Mouse (Mus musculus) midbrain, postnatal 0 days (tissue): Measurements from ENCODE around the gene Itga9. TPM values are rescaled to one million over a fixed set of nuclear protein-coding genes. Genes with fewer than 3 reads are reported as not detected.

Source experiments
- ATAC-seq: fragments of 200-750 bp; cut with Nextera tagmentation; 2 replicates; pipeline ENCODE4 v1.8.0; 2017; ENCODE audit warnings: moderate number of reproducible peaks, mild to moderate bottlenecking, moderate TSS enrichment, moderate library complexity; ENCODE audit not compliant: low FRiP score
- DNase-seq: peaks from one replicate; pipeline ENCODE4 v3.0.0-alpha.2; 2015; ENCODE audit warnings: low spot score
- H3K27ac ChIP-seq: fragments of 300-500 bp; sonication (generic); 2 replicates; pipeline ENCODE4 v1.5.1; 2014; ENCODE audit warnings: low read depth, mild to moderate bottlenecking, low read length, mixed read lengths
- H3K27me3 ChIP-seq: fragments of 300-500 bp; sonication (generic); 2 replicates; pipeline ENCODE4 v1.6.1; 2014; ENCODE audit warnings: low read length, control low read depth, mixed read lengths; ENCODE audit not compliant: insufficient read depth
- H3K36me3 ChIP-seq: fragments of 300-500 bp; sonication (generic); 2 replicates; pipeline ENCODE4 v1.6.1; 2014; ENCODE audit warnings: low read length, control low read depth, mixed read lengths; ENCODE audit not compliant: insufficient read depth
- H3K4me1 ChIP-seq: fragments of 300-500 bp; sonication (generic); 2 replicates; pipeline ENCODE4 v1.6.1; 2014; ENCODE audit warnings: mild to moderate bottlenecking, control low read depth, antibody characterized with exemption, low read length, mixed read lengths; ENCODE audit not compliant: insufficient read depth
- H3K4me2 ChIP-seq: fragments of 300-500 bp; sonication (generic); 2 replicates; pipeline ENCODE4 v1.6.1; 2014; ENCODE audit warnings: low read depth, mild to moderate bottlenecking, low read length, mixed read lengths; ENCODE audit not compliant: poor library complexity, severe bottlenecking
- H3K4me3 ChIP-seq: fragments of 300-500 bp; sonication (generic); 2 replicates; pipeline ENCODE4 v1.5.1; 2014; ENCODE audit warnings: low read depth, mild to moderate bottlenecking, low read length, moderate library complexity
- H3K9ac ChIP-seq: fragments of 300-500 bp; sonication (generic); replicated peaks from 2 replicates; pipeline ENCODE4 v1.6.1; 2014; ENCODE audit warnings: mild to moderate bottlenecking, low read length, moderate library complexity, mixed read lengths; ENCODE audit not compliant: poor library complexity, severe bottlenecking
- H3K9me3 ChIP-seq: fragments of 300-500 bp; sonication (generic); 2 replicates; pipeline ENCODE4 v1.6.1; 2016; ENCODE audit warnings: low read length, control low read depth
- CTCF ChIP-seq: IDR thresholded peaks from 2 replicates; pipeline ENCODE4 v1.5.1; 2016; ENCODE audit warnings: antibody characterized with exemption, mild to moderate bottlenecking
- WGBS: fragments of 180-500 bp; shearing (Covaris S2); extraction: QIAGEN DNeasy Blood & Tissue Kit; methylation state at CpG from one replicate; pipeline ENCODE4 v1.1.7; 2014; 5-methylcytosine and 5-hydroxymethylcytosine counted together
- polyA plus RNA-seq: library from polyadenylated mRNA; unstranded; fragments of >200 nt; fragmentation: Nextera tagmentation; extraction: Ambion mirVana; gene quantifications from 2 replicates; pipeline ENCODE4 v1.2.1, GENCODE M21; 2015
- total RNA-seq: library from RNA; depleted of rRNA; stranded (reverse); fragments of >200 nt; gene quantifications from 2 replicates; pipeline ENCODE4 v1.2.3, GENCODE M21; 2014

Itga9 gene
- total and polyA plus RNA-seq, 2 experiments from 2014 or later: 1.1 to 8.2 TPM

DNA sequence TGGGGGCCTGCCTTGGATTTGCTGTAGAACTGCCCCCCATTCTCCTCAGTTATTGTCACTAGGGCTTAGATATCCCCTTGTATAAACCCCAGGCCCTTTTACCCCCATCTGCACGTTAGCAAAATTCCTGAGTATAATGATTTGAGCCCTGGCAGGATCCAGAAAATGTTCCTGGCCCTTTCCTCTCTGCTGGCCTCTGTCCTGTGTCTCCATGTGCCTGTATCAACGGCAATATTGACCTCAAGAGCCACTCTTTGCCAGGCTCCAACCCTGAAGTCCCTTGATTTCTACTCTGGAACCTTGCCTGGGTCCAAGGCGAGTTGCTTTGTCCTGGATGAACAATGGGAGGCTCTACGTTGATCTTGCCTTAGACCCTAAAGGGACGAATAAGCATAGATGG lies 131.8 kb downstream of the Itga9 start:
- no peak overlapping the region for H3K4me2 ChIP-seq
- H3K9ac ChIP-seq: no peak overlapping the region
- H3K27me3 ChIP-seq: no peaks in the 10 kb centered on the region
- no peak for TF ChIP-seq CTCF
- no peak overlapping the region for H3K4me3 ChIP-seq
- DNase-seq: no peak
- H3K4me1 ChIP-seq: no peaks in the 10 kb centered on the region
- WGBS: 75% methylated on average over 5 of the region's 5 CpGs
- no peak overlapping the region for H3K27ac ChIP-seq
- no peak for ATAC-seq
- H3K36me3 ChIP-seq: no peaks in the 10 kb centered on the region
- H3K9me3 ChIP-seq: no peaks in the 10 kb centered on the region

GRCm38 (mm10) chr9:118739071-118739470 lies 132.6 kb downstream of the Itga9 start:
- WGBS: 88% methylated on average over 3 of the region's 3 CpGs
- DNase-seq: no peak
- no peak overlapping the region for H3K4me3 ChIP-seq

DNA sequence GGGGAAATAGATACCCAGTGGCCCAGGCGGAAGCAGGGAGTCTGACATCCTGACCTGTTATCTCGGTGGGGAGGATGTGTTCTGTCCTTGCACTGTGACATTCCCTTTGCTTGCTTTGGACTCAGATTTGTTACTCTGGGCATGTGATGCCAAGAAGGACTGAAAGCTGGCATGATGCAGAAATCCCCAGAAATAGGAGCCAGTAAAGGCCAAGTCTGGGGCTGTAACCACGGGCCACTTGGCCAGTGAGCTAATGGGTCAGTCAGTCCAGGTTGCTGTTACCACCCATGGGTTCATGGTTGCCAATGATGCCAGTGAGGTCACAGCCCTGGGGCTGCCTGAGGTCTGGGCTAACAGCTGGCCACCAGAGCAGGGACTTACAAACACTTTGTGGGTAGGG lies 133.2 kb downstream of the Itga9 start:
- no peak overlapping the region for H3K9ac ChIP-seq
- H3K4me1 ChIP-seq: no peaks in the 10 kb centered on the region
- H3K4me3 ChIP-seq: no peak overlapping the region
- H3K36me3 ChIP-seq: no peaks in the 10 kb centered on the region
- no peak overlapping the region for H3K4me2 ChIP-seq
- no peak for TF ChIP-seq CTCF
- WGBS: 87% methylated on average over 3 of the region's 3 CpGs
- no peak overlapping the region for H3K27ac ChIP-seq
- H3K9me3 ChIP-seq: no peaks in the 10 kb centered on the region
- DNase-seq (no peak), ATAC-seq (no peak)
- H3K27me3 ChIP-seq: no peaks in the 10 kb centered on the region

More at GRCm38 (mm10) chr9:118739071-118739470, 132.6 kb downstream of the Itga9 start:
- H3K9ac ChIP-seq: no peak overlapping the region
- H3K27ac ChIP-seq: no peak overlapping the region
- no peaks in the 10 kb centered on the region for H3K27me3 ChIP-seq
- H3K9me3 ChIP-seq: no peaks in the 10 kb centered on the region
- no peaks in the 10 kb centered on the region for H3K4me1 ChIP-seq
- no peak for TF ChIP-seq CTCF
- H3K36me3 ChIP-seq: no peaks in the 10 kb centered on the region
- ATAC-seq: no peak
- no peak overlapping the region for H3K4me2 ChIP-seq

- Histone ChIP-seq H3K4me3 (no peak overlapping the region), H3K36me3 (no peaks in the 10 kb centered on the region), H3K9ac (no peak overlapping the region), H3K27me3 (no peaks in the 10 kb centered on the region), H3K4me1 (no peaks in the 10 kb centered on the region), H3K4me2 (no peak overlapping the region), H3K9me3 (no peaks in the 10 kb centered on the region), H3K27ac (no peak overlapping the region)
- WGBS: 85% methylated on average over 9 of the region's 9 CpGs
- DNase-seq: no peak
- TF ChIP-seq CTCF: no peak
- ATAC-seq: no peak
Measured at GRCm38 (mm10) chr9:118741268-118741667, 134.8 kb downstream of the Itga9 start.

GRCm38 (mm10) chr9:118749335-118749949 lies 143.0 kb downstream of the Itga9 start:
- no peak for TF ChIP-seq CTCF
- 47% methylated on average over 8 of the region's 8 CpGs for WGBS
- H3K9ac ChIP-seq: no peak overlapping the region
- ATAC-seq (no peak), DNase-seq (no peak)
- no peaks in the 10 kb centered on the region for H3K27me3 ChIP-seq
- H3K9me3 ChIP-seq: no peaks in the 10 kb centered on the region
- no peaks in the 10 kb centered on the region for H3K36me3 ChIP-seq
- H3K4me3 ChIP-seq: no peak overlapping the region
- no peak overlapping the region for H3K4me2 ChIP-seq
- H3K4me1 ChIP-seq: no peaks in the 10 kb centered on the region
- no peak overlapping the region for H3K27ac ChIP-seq

DNA sequence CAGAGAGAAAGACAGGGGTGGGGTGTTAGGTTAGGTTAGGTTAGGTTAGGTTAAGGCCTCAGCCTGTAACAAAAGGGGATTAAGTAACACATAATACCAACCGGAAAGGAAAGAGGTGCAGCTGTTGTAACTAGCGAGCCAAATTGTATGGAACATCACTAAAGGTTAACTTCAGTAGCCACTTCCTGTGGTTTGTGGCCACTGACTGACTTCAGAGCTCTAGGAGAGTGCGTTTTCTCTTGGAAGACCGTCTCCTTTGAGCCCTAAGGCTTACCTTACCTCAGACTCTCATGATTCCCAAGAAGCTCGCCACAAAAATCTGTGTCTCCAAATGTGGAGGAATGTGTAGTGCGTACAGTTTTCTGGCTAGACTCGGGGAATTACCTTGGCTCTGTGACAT lies 144.3 kb downstream of the Itga9 start:
- no peaks in the 10 kb centered on the region for H3K9me3 ChIP-seq
- H3K36me3 ChIP-seq: no peaks in the 10 kb centered on the region
- no peaks in the 10 kb centered on the region for H3K27me3 ChIP-seq
- H3K4me3 ChIP-seq: no peak overlapping the region
- TF ChIP-seq CTCF: no peak
- ATAC-seq (no peak), DNase-seq (no peak)
- H3K9ac ChIP-seq: no peak overlapping the region
- 85% methylated on average over 7 of the region's 7 CpGs for WGBS
- no peak overlapping the region for H3K4me2 ChIP-seq
- H3K4me1 ChIP-seq: no peaks in the 10 kb centered on the region
- H3K27ac ChIP-seq: no peak overlapping the region
